Mouse (Mus musculus) gastrocnemius, adult 2 months (tissue): ENCODE data around the gene Ttll1. TPM values are rescaled to one million over a fixed set of nuclear protein-coding genes. Genes with fewer than 3 reads are reported as not detected.

Experiments used
- DNase-seq: peaks from one replicate; pipeline ENCODE4 v3.0.0; 2022
- H3K27ac ChIP-seq: fragments of 200-600 bp; 2 replicates; pipeline ENCODE4 v1.8.1; 2022; ENCODE audit warnings: mild to moderate bottlenecking
- H3K4me3 ChIP-seq: fragments of 200-600 bp; 2 replicates; pipeline ENCODE4 v1.8.1; 2022; ENCODE audit warnings: mild to moderate bottlenecking, moderate library complexity
- CTCF ChIP-seq: fragments of 200-600 bp; IDR thresholded peaks from 2 replicates; pipeline ENCODE4 v1.8.1; 2022; ENCODE audit warnings: antibody characterized with exemption, mild to moderate bottlenecking, moderate library complexity
- intact Hi-C: fragments of 180-260 bp; cut with DNase I; formaldehyde crosslinking; loops from one replicate; pipeline ENCODE4 v1.15.1; 2025
- total RNA-seq, 2 experiments: library from RNA; stranded (reverse); gene quantifications; 2 replicates each; pipeline ENCODE4 v1.2.3; 2021

Ttll1 gene
- total RNA-seq, 2 experiments from 2014 or later, result 2.5 to 3.8 TPM

- no peak overlapping the region for H3K4me3 ChIP-seq
- intact Hi-C loops, result no loop called here
- no peak for TF ChIP-seq CTCF
- DNase-seq, result no peak
- no peak overlapping the region for H3K27ac ChIP-seq
Observed at GRCm38 (mm10) chr15:83532606-83533005, 21.9 kb upstream of the Ttll1 start.

GRCm38 (mm10) chr15:83531961-83532469, 21.3 kb upstream of the Ttll1 start:
- intact Hi-C loops, result no loop called here
- H3K27ac ChIP-seq, result no peak overlapping the region; the same call in 1 of the 2 replicates
- no peak for DNase-seq
- peak; percentile 30; the same call in 1 of the 2 replicates for TF ChIP-seq CTCF
- H3K4me3 ChIP-seq, result no peak overlapping the region

- peak overlapping the region; percentile 89 for H3K27ac ChIP-seq
- intact Hi-C loops, result no loop called here
- peak overlapping the region; percentile 92 for H3K4me3 ChIP-seq
- DNase-seq, result peak; percentile 54
- TF ChIP-seq CTCF, result no peak
Observed at GRCm38 (mm10) chr15:83530688-83531087, 20.0 kb upstream of the Ttll1 start.

- DNase-seq, result peak; percentile 39
- Histone ChIP-seq H3K4me3 (peak overlapping the region; percentile 92), H3K27ac (peak overlapping the region; percentile 89)
- no peak for TF ChIP-seq CTCF
- intact Hi-C loops, result no loop called here
Observed at GRCm38 (mm10) chr15:83530233-83530632, 19.5 kb upstream of the Ttll1 start.

GRCm38 (mm10) chr15:83529765-83530164, 19.1 kb upstream of the Ttll1 start:
- no peak for TF ChIP-seq CTCF
- intact Hi-C loops, result no loop called here
- no peak for DNase-seq
- Histone ChIP-seq H3K27ac (peak overlapping the region; percentile 89), H3K4me3 (peak overlapping the region; percentile 92)

- DNase-seq, result no peak
- Histone ChIP-seq H3K27ac (peak overlapping the region; percentile 89), H3K4me3 (peak overlapping the region; percentile 92)
- intact Hi-C loops, result no loop called here
- TF ChIP-seq CTCF, result no peak
Observed at GRCm38 (mm10) chr15:83528892-83529291, 18.2 kb upstream of the Ttll1 start.

- Histone ChIP-seq H3K4me3 (peak overlapping the region; percentile 92), H3K27ac (peak overlapping the region; percentile 89)
- TF ChIP-seq CTCF, result no peak
- intact Hi-C loops, result no loop called here
- no peak for DNase-seq
Observed at GRCm38 (mm10) chr15:83527747-83528146, 17.1 kb upstream of the Ttll1 start.

GRCm38 (mm10) chr15:83527092-83527437, 16.4 kb upstream of the Ttll1 start:
- Histone ChIP-seq H3K27ac (peak overlapping the region; percentile 89), H3K4me3 (peak overlapping the region; percentile 92)
- TF ChIP-seq CTCF, result no peak
- intact Hi-C loops, result no loop called here
- DNase-seq, result no peak

GRCm38 (mm10) chr15:83526424-83527091, 15.9 kb upstream of the Ttll1 start, which contains the start of gene Bik:
Gene Bik, plus strand, starts transcription at chr15:83526862.
- TF ChIP-seq CTCF, result no peak
- intact Hi-C loops, result no loop called here
- Histone ChIP-seq H3K27ac (peak within 1 kb of the TSS; percentile 89), H3K4me3 (peak within 1 kb of the TSS; percentile 92)
- peak; percentile 78 for DNase-seq

- no peak for TF ChIP-seq CTCF
- Histone ChIP-seq H3K27ac (no peak overlapping the region), H3K4me3 (no peak overlapping the region)
- intact Hi-C loops, result no loop called here
- no peak for DNase-seq
Observed at GRCm38 (mm10) chr15:83524333-83524729, 13.6 kb upstream of the Ttll1 start.

GRCm38 (mm10) chr15:83523638-83524332, 13.1 kb upstream of the Ttll1 start:
- DNase-seq, result no peak
- Histone ChIP-seq H3K4me3 (no peak overlapping the region), H3K27ac (no peak overlapping the region)
- intact Hi-C loops, result no loop called here
- TF ChIP-seq CTCF, result no peak

GRCm38 (mm10) chr15:83523196-83523595, 12.5 kb upstream of the Ttll1 start:
- intact Hi-C loops, result no loop called here
- Histone ChIP-seq H3K4me3 (no peak overlapping the region), H3K27ac (no peak overlapping the region)
- DNase-seq, result no peak
- no peak for TF ChIP-seq CTCF

- no peak for TF ChIP-seq CTCF
- H3K4me3 ChIP-seq, result no peak overlapping the region
- intact Hi-C loops, result no loop called here
- 0 out of 2 replicates have a peak overlapping the region, but pooled peaks have one; percentile 0 for H3K27ac ChIP-seq
- DNase-seq, result no peak
Observed at GRCm38 (mm10) chr15:83520861-83521382, 10.2 kb upstream of the Ttll1 start.
